Mouse (Mus musculus): ENCODE measurements at regions not wholly inside any gene's neighbourhood (a gene's known extent, or its start where the extent isn't known, plus 50 kb on each side); places are given as distances from the start of the nearest gene placed in this dataset.
A peak's percentile ranks its signal among the peaks of the same experiment; 100 is the strongest.
"Not testable (repeated sequence)": the region's sequence is repeated elsewhere in the genome, so short reads cannot be mapped to it uniquely, and the experiment has no call there.

DNA sequence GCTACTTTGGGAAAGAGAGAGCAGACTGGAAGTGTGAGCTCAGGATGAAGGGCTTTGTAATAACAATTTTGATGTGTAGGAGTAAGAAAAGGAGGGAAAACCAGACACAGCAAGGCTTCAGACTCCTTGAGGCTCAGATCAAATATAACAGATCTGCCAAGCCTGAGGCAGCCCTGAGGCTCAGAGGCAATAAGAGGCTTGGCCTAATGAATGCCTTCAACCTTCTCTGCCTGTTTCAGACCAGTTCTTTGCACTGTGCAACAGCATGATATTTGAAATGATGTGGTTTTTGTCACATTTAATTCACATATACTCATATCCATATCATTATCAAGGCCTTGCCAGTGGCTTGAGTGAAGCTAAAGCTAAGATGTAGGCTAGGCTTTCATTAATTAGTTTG is 425.0 kb downstream of the Nova1 start:
- Histone ChIP-seq H3K9ac (replicated peaks) (no peak overlapping the region), H3K27ac (no peak overlapping the region), H3K27me3 (no peaks in the 10 kb centered on the region), H3K4me3 (replicated peaks) (no peak overlapping the region), H3K9me3 (no peaks in the 10 kb centered on the region), H3K4me2 (replicated peaks) (no peak overlapping the region), H3K4me1 (replicated peaks) (peaks cover 4% of the 10 kb centered on the region; the same call in 1 of the 2 replicates), H3K36me3 (no peaks in the 10 kb centered on the region)
- ATAC-seq = peak; percentile 73

DNA sequence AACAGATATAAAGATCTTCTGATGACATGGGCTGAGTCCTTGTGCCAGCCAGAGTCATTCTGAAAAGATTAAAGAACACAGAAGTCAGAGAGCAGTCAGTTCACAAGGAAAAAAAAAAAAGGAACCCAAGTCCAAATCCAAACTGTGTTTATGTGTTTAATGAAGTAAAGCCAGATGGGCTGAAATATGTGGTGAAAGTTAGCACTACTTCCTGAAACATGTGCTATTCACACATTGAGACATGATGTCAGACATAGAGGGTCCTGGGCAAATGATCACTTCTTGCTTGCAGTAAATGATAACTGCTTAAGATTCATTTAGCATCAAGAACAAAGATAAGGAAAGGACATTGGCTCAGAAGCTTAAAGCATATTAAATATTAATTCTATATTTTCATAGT is 439.8 kb downstream of the Nova1 start:
- Histone ChIP-seq H3K27ac (no peak overlapping the region), H3K9me3 (no peaks in the 10 kb centered on the region)
- no peak for ATAC-seq

DNA sequence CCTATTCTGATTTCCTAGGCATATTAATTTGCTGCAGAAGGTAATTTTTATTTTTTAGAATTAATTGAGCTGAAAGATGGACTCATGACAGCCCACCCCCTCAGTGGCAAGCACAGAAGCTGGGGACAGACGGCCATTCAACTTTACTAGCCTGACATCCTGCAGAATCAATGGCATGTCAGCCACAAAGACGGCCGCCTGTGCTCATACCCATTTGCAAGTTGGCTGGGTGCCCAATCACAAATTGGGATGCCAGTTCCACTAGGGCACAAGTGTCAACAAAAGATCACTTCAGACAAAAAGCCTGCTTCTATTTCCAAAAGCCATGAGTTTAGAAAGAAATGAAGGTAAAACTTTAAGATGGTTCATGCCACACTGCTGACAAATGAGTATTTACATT is 447.0 kb downstream of the Nova1 start:
- H3K36me3 ChIP-seq = no peaks in the 10 kb centered on the region
- H3K9ac ChIP-seq (replicated peaks) = no peak overlapping the region
- peaks cover 12% of the 10 kb centered on the region; the same call in 1 of the 2 replicates for H3K4me1 ChIP-seq (replicated peaks)
- WGBS = 36% methylated on average over 3 of the region's 3 CpGs
- peak; percentile 87 for ATAC-seq
- H3K27ac ChIP-seq = no peak overlapping the region
- no peaks in the 10 kb centered on the region for H3K27me3 ChIP-seq
- H3K9me3 ChIP-seq = no peaks in the 10 kb centered on the region
- no peak overlapping the region for H3K4me3 ChIP-seq (replicated peaks)
- H3K4me2 ChIP-seq (replicated peaks) = no peak overlapping the region

More for the DNA sequence above, 439.8 kb downstream of the Nova1 start:
- H3K4me3 ChIP-seq (replicated peaks) = no peak overlapping the region
- no peaks in the 10 kb centered on the region for H3K36me3 ChIP-seq
- no peak overlapping the region for H3K9ac ChIP-seq (replicated peaks)
- no peak overlapping the region for H3K4me2 ChIP-seq (replicated peaks)
- H3K4me1 ChIP-seq (replicated peaks) = no peaks in the 10 kb centered on the region
- no peaks in the 10 kb centered on the region for H3K27me3 ChIP-seq

DNA sequence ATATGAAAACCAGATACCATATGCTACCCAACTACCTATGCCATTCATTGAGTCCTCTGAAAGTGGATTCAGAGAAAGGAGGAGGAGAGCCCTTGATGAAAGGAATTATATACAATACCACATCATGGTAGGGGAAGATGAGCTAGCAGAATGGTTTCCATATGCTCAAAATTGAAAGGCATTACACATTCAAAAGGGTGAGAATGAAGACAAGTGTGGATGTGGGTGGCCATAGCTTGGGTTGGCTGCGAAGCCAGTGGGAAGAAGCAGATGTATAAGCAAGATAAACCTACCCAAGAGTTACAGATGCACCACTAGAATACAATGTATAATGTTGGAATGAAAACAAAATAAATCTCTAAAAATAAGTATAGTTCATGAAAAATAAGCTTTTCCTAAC is 485.4 kb downstream of the Nova1 start:
- no peak overlapping the region for H3K27ac ChIP-seq
- H3K4me1 ChIP-seq (replicated peaks) = no peaks in the 10 kb centered on the region
- H3K27me3 ChIP-seq = no peaks in the 10 kb centered on the region
- H3K9ac ChIP-seq (replicated peaks) = no peak overlapping the region
- no peaks in the 10 kb centered on the region for H3K36me3 ChIP-seq
- no peaks in the 10 kb centered on the region for H3K9me3 ChIP-seq
- H3K4me3 ChIP-seq (replicated peaks) = no peak overlapping the region
- WGBS = 85% methylated on average over 1 of the region's 1 CpGs
- H3K4me2 ChIP-seq (replicated peaks) = no peak overlapping the region
- ATAC-seq = no peak

DNA sequence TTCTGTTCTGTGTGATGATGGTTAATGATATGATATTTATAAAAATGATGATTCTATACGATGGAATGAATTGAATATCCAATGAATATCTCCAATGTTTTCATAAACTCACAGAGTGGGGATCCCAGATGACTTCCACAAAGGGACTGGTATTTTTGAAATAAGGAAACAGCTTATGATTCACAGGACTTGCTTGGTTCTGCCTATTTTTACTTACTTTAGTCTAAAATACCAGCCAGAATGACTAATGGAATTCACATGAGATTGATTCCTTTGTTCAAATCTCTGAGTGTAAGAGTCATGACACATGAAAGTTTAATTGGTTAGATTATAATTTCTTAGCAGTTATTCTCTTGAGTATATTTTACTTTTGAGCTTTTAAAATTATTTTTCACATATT is 490.9 kb downstream of the Nova1 start:
- Histone ChIP-seq H3K36me3 (no peaks in the 10 kb centered on the region), H3K4me1 (replicated peaks) (peaks cover 10% of the 10 kb centered on the region), H3K9ac (replicated peaks) (no peak overlapping the region), H3K9me3 (no peaks in the 10 kb centered on the region), H3K4me2 (replicated peaks) (no peak overlapping the region), H3K27me3 (no peaks in the 10 kb centered on the region), H3K4me3 (replicated peaks) (no peak overlapping the region), H3K27ac (no peak overlapping the region)
- WGBS = 91% methylated on average over 1 of the region's 1 CpGs
- ATAC-seq = no peak

DNA sequence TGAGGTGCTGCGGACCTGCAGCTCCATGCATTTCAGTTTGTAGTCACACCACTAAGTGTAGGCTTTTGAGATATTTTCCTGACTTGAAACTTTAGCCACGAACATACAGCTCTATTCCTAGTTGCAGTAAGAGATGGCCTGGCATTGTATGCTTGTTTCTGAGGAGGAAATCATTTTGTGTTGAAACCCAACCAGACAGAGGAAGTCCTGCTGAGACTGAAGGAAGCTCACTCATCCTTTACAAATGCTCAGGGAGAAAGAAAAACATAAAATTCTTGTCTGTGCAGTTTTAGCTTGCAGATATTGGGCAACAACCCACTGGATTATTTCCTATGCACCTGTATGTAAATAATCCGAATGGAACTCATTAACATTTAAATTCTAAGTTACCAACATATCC is 495.5 kb downstream of the Nova1 start:
- H3K4me2 ChIP-seq (replicated peaks) = no peak overlapping the region
- H3K4me1 ChIP-seq (replicated peaks) = peaks cover 10% of the 10 kb centered on the region
- 63% methylated on average over 3 of the region's 3 CpGs for WGBS
- ATAC-seq = no peak
- no peak overlapping the region for H3K27ac ChIP-seq
- no peaks in the 10 kb centered on the region for H3K9me3 ChIP-seq
- H3K9ac ChIP-seq (replicated peaks) = no peak overlapping the region
- no peaks in the 10 kb centered on the region for H3K27me3 ChIP-seq
- H3K36me3 ChIP-seq = no peaks in the 10 kb centered on the region
- H3K4me3 ChIP-seq (replicated peaks) = no peak overlapping the region

DNA sequence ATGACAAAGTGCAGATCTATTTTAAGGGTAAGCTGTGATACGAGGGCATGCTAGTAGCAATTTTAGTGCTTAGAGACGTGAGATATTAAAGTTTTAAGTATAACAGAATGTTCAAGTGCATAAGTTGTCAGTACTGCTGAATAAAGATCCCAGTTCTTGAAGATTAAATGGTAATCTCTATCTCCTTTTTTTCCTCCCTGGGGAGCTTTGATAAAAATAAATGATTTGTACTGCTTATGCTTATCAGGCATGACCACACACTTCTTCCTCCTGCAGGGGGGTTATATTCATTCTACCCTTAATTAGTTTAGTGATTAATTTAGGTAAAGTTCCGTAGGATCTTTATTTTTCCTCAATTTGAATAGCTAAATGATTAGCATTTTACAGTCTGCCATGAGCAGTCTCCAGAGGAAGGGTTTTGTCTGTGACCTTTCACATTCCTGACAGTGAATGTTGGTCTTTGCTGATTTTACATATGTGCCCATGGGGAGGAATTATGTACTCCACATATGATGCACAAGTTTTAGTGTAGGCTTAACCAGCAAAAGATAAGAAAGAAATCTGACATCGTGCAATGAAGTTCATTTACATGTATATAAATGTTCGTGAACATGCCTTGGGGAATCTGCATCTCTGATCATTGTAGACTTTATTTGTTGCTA is 515.5 kb downstream of the Nova1 start:
- Histone ChIP-seq H3K27me3 (no peaks in the 10 kb centered on the region), H3K4me2 (replicated peaks) (no peak overlapping the region), H3K4me1 (replicated peaks) (peaks cover 4% of the 10 kb centered on the region), H3K27ac (no peak overlapping the region; the same call in 1 of the 2 replicates), H3K4me3 (replicated peaks) (no peak overlapping the region), H3K36me3 (no peaks in the 10 kb centered on the region), H3K9me3 (no peaks in the 10 kb centered on the region), H3K9ac (replicated peaks) (no peak overlapping the region)
- ATAC-seq = no peak; the same call in 1 of the 2 replicates
- WGBS = 57% methylated on average over 5 of the region's 5 CpGs

DNA sequence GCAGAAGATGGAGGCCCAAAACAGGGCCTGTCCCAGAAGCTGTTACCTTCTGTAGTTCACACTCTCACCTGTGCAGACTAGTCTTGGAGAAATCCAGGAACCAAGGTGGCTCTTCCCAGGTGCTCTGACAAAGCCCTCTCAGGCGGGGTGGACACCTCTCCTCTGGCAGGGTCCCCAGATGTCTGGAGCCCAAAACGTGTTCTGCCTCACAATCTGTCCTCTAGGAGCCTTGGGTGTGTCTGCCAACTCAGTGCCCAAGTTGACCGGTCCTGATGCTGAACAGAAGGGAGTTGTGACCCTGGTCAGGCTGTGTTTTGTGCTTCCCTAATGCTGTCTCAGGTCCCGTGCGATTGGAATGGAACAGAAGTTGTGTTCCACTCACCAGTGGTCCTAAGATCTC is 519.8 kb downstream of the Nova1 start:
- Histone ChIP-seq H3K4me3 (replicated peaks) (no peak overlapping the region), H3K4me1 (replicated peaks) (peaks cover 4% of the 10 kb centered on the region), H3K27ac (no peak overlapping the region), H3K4me2 (replicated peaks) (no peak overlapping the region), H3K9me3 (no peaks in the 10 kb centered on the region), H3K36me3 (no peaks in the 10 kb centered on the region), H3K27me3 (no peaks in the 10 kb centered on the region), H3K9ac (replicated peaks) (no peak overlapping the region)
- WGBS = 84% methylated on average over 5 of the region's 5 CpGs
- no peak for ATAC-seq

DNA sequence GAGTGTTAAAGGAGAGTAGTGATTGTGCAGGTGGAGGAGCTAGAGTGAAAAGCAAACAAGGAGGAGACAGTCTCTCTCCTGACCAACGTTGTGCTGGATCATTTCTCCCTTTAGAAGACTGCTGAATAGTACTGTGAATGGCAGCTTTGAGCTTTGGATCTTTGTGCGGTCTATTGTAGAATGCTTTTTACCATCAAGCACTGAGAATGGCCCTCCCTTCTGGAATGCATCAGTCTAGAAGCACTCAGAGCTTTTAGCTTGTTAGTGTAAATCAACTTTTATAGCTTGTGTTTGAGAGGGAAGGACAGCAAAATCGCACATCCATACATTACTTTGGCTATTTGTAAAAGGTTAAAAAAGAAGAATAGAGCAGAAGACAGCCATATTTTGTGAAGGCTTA is 534.2 kb downstream of the Nova1 start:
- Histone ChIP-seq H3K36me3 (no peaks in the 10 kb centered on the region), H3K27ac (no peak overlapping the region), H3K9ac (replicated peaks) (no peak overlapping the region), H3K4me3 (replicated peaks) (no peak overlapping the region), H3K4me2 (replicated peaks) (no peak overlapping the region), H3K9me3 (no peaks in the 10 kb centered on the region), H3K27me3 (no peaks in the 10 kb centered on the region), H3K4me1 (replicated peaks) (no peaks in the 10 kb centered on the region)
- no peak for ATAC-seq
- WGBS = 58% methylated on average over 3 of the region's 3 CpGs

DNA sequence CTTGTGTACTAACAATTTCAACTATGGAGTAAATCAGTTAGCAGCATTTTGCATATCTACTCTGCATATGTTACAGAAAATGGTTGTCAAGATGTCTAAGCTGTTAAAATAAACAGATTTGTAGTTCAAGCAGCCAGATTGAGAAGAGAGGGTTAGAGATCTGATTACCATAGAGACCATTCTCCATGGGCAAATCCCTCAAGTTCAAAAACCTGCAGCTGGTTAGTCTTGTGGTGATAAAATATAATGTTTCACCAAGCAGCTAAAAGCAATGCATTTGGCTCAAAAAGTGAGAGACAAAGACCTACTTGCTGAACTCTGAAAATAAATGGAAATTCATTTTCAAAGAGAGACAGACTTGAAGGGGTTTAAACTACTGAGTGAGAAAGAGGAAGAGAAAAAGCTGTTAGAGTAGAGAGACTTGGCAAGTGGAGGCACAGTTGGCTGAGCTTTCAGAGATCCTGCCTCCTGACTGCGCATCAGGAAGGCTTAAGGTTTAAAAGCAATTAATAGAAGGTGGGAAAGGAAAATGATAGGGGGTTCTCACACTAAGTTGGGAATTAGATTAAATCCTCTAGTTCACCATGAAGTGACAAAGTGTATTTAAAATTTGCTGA is 570.2 kb downstream of the Nova1 start:
- no peaks in the 10 kb centered on the region for H3K9me3 ChIP-seq
- no peaks in the 10 kb centered on the region for H3K27me3 ChIP-seq
- H3K9ac ChIP-seq (replicated peaks) = no peak overlapping the region
- WGBS = 57% methylated on average over 1 of the region's 1 CpGs
- no peak overlapping the region for H3K4me3 ChIP-seq (replicated peaks)
- 0 out of 2 replicates have a peak overlapping the region, but pooled peaks have one; percentile 4 for H3K27ac ChIP-seq
- H3K36me3 ChIP-seq = no peaks in the 10 kb centered on the region
- ATAC-seq = 0 out of 2 replicates have a peak, but pooled peaks have one; percentile 53
- peaks cover 15% of the 10 kb centered on the region for H3K4me1 ChIP-seq (replicated peaks)
- no peak overlapping the region for H3K4me2 ChIP-seq (replicated peaks)

DNA sequence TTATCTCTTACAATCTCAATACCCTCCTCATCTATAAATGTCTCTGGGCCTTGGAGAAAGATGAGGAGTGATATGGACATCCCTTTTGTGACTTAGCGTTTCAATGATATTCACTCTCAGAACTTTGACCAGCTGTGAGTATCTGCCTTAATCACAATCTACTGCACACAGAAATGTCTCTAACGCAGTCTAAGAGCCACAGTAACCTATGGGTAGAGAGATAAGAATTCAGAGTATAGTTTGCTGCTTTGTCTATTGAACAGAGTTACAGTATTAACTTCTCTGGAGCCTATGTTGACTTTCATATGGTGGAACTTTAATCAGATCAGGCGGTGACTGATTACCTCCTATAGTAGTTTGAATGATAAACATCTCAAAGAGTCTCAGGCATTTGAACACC is 573.8 kb downstream of the Nova1 start:
- Histone ChIP-seq H3K27ac (no peak overlapping the region), H3K4me1 (replicated peaks) (peaks cover 15% of the 10 kb centered on the region), H3K9me3 (no peaks in the 10 kb centered on the region), H3K9ac (replicated peaks) (no peak overlapping the region), H3K4me3 (replicated peaks) (no peak overlapping the region), H3K27me3 (no peaks in the 10 kb centered on the region), H3K4me2 (replicated peaks) (no peak overlapping the region), H3K36me3 (no peaks in the 10 kb centered on the region)
- 92% methylated on average over 3 of the region's 3 CpGs for WGBS
- no peak for ATAC-seq

DNA sequence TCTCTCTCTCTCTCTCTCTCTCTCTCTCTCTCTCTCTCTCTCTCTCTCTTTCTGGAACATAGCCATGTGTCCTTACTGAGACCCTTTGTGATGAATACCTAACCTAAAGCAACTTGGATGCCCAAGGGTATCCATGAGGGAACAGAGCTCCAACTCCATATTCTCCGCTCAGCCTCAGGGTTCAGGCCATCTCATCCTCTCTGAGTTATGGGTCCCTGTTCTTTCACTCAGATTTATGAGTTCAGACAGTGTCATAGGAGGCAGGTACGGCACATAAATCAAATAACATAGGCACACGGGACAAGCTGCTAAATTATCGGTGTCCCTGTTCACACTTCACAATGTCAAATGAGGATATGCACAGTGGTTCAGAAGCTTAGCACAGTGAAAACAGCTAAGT is 586.4 kb downstream of the Nova1 start:
- no peak for ATAC-seq
- Histone ChIP-seq H3K36me3 (no peaks in the 10 kb centered on the region), H3K4me1 (replicated peaks) (no peaks in the 10 kb centered on the region), H3K27ac (no peak overlapping the region), H3K4me3 (replicated peaks) (no peak overlapping the region), H3K9me3 (no peaks in the 10 kb centered on the region), H3K9ac (replicated peaks) (no peak overlapping the region), H3K4me2 (replicated peaks) (no peak overlapping the region), H3K27me3 (no peaks in the 10 kb centered on the region)
- WGBS = 93% methylated on average over 4 of the region's 4 CpGs

DNA sequence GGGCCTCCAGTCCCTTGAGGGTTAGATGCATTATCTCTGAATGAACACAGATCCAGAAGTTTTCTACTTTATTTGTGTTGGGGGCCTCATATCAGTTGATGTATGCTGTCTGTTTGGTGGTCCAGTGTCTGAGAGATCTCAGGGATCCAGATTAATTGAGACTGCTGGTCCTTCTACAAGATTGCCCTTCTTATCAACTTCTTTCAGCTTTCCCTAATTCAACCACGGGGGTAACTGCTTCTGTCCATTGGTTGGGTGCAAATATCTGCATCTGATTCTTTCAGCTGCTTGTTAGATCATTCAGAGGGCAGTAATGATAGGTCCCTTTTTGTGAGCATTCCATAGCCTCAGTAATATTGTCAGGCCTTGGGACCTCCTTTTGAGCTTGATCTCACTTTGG is 603.4 kb downstream of the Nova1 start:
- not testable (repeated sequence) for H3K27ac ChIP-seq; H3K9ac ChIP-seq (replicated peaks); H3K9me3 ChIP-seq; ATAC-seq; H3K27me3 ChIP-seq; H3K4me1 ChIP-seq (replicated peaks); H3K4me3 ChIP-seq (replicated peaks); H3K4me2 ChIP-seq (replicated peaks); H3K36me3 ChIP-seq
- WGBS = 71% methylated on average over 1 of the region's 1 CpGs
